11 mouse cellular contexts compared by ENCODE assay signal in genomic region chr3:131214060-131214658, GRCm38 (mm10).
"Had no signal": no experiment of that assay in that cellular context is flagged by ENCODE, and none has a peak within 500 bp of the region (broad histone marks: within the 10 kb centered on the region; RNA-seq: fewer than 3 reads in every experiment).

No protein-coding gene starts in this region.

- H3K9ac ChIP-seq: intestine, embryonic 15.5 days; limb, embryonic 13.5 days; liver, embryonic 15.5 days; lung, embryonic 14.5 days; neural tube, embryonic 15.5 days had no signal

- H3K27ac ChIP-seq: intestine, embryonic 15.5 days; limb, embryonic 13.5 days; liver, embryonic 15.5 days; midbrain, embryonic 10.5 days; neural tube, embryonic 15.5 days; stomach, postnatal 0 days had no signal

- H3K9me3 ChIP-seq: intestine, embryonic 15.5 days; limb, embryonic 13.5 days; liver, embryonic 15.5 days; midbrain, embryonic 10.5 days; neural tube, embryonic 15.5 days had no signal

- H3K4me3 ChIP-seq: intestine, embryonic 15.5 days; limb, embryonic 13.5 days; liver, embryonic 15.5 days; midbrain, embryonic 10.5 days; myocyte; neural tube, embryonic 15.5 days had no signal

- H3K4me1 ChIP-seq: intestine, embryonic 15.5 days; liver, embryonic 15.5 days; midbrain, embryonic 10.5 days; neural tube, embryonic 15.5 days had no signal

- ATAC-seq: intestine, embryonic 15.5 days had no signal

- H3K27me3 ChIP-seq: intestine, embryonic 15.5 days; limb, embryonic 13.5 days; liver, embryonic 15.5 days; neural tube, embryonic 15.5 days had no signal

- H3K36me3 ChIP-seq: intestine, embryonic 15.5 days; liver, embryonic 15.5 days; neural tube, embryonic 15.5 days had no signal

- DNase-seq: layer of hippocampus, adult 9-11 months; right cerebral cortex, adult 18-20 months; right cerebral cortex, postnatal 25 days had no signal

- H3K4me2 ChIP-seq: intestine, embryonic 15.5 days; limb, embryonic 13.5 days; liver, embryonic 15.5 days; lung, embryonic 14.5 days; neural tube, embryonic 15.5 days had no signal
